Mouse (Mus musculus): ENCODE results near the gene Prpf6. TPM values are rescaled to one million over a fixed set of nuclear protein-coding genes. Genes with fewer than 3 reads are reported as not detected.

The Prpf6 gene
- total and polyA plus RNA-seq, 2 experiments from 2014 or later: 23.4 to 31.8 TPM

DNA sequence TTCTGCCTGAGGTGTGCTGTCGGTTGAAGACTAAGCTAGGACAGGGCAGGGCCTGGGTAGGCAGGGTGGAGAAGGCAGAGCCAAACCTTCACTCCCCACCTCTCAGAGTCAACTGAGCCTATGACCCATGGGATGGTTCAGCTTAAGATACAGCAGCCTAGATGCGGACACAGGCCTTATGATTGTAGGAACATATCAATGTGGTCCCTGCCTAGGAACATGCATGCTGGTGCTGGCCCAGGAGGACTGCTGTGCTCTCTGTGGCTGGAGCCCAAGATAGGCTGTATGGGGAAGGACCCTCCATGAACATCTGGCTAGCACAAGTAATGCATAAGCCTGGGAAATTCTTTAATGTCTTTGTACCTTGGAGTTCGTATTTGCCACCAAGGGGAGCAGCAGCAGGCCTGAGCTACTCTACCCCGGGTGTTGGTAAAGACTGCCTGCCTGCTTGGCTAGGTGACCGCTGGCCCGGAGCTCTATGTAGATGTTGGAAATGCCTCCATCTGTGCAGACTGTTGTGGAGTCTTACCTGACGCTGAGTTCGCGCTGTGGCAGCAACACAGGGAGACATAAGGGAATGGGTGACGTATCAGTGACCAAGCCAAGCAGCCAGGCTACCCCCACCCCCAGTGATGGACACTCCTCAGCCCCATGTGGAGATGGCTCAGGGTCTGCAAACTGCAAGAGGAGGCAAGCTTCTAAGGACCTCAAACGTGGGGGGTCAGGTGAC is 19.6 kb upstream of the Prpf6 start:
- DNase-seq (ENCODE audit: low spot score): no peak
- no peak overlapping the region for H3K9ac ChIP-seq (replicated peaks; ENCODE audit: low read depth, low read length)
- H3K4me3 ChIP-seq (ENCODE audit: low read depth, low read length): no peak overlapping the region
- H3K27me3 ChIP-seq (ENCODE audit: control insufficient read depth, insufficient read depth, low read length): no peaks in the 10 kb centered on the region
- H3K4me2 ChIP-seq (ENCODE audit: low read depth, low read length): no peak overlapping the region
- H3K4me1 ChIP-seq (ENCODE audit: control insufficient read depth, insufficient read depth): no peaks in the 10 kb centered on the region
- no peak for TF ChIP-seq EP300 (IDR thresholded peaks at IDR 0.05; ENCODE audit: low read depth)
- H3K36me3 ChIP-seq (replicated peaks; ENCODE audit: control insufficient read depth, insufficient read depth, low read length): peaks cover 40% of the 10 kb centered on the region
- H3K27ac ChIP-seq (ENCODE audit: low read depth): no peak overlapping the region
- no peaks in the 10 kb centered on the region for H3K9me3 ChIP-seq (replicated peaks; ENCODE audit: control insufficient read depth, low read length)
- no peak for ATAC-seq (ENCODE audit: insufficient read depth, low read depth)
- 90% methylated on average over 11 of the region's 11 CpGs for WGBS

DNA sequence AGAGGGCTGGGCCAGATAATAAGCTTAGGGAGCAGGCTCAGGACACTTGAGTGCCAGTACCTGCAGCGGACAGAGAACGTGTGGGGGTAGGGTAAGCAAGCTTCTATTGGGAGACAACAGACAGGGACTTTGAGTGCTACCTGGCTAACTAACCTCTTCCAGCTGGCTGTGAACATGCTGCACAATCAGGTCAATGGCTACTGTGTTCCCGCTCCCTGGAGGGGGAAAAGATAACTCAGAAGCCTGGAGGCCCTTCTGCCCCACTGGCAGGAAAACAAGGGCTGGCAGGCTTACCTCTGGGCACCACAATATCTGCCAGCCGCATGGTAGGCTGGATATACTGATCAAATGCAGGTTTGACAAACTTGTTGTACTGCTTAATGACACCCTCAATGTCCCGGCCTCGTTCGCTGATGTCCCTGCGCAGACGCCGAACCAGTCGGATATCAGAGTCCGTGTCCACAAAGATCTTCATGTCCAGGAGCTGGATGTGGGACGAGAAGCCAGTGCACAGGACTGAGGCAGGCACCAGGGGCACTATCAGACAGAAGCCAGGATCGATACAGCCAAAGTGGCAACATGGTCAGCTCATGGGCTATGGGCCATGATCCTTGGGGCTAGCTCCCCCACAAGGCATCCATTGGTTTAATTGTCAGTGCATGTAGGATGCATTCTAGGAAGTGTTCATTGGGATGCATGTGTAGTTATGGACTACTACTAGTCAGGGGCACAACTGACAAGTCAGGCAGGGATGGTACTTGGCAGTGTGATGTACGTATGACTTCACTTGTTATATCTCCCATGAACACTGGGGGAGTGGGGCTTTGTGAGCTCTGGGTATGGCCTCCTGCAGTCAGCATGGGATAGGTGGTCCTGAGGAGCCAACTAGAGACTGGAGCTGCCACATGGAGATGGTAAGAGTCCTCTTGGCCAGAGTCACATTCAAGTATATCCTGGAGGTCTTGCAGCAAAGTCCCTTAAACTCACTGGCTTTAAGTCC is 18.4 kb upstream of the Prpf6 start:
- no peak overlapping the region for H3K9ac ChIP-seq (replicated peaks; ENCODE audit: low read depth, low read length)
- ATAC-seq (ENCODE audit: insufficient read depth, low read depth) (no peak), DNase-seq (ENCODE audit: low spot score) (no peak)
- H3K27me3 ChIP-seq (ENCODE audit: control insufficient read depth, insufficient read depth, low read length): no peaks in the 10 kb centered on the region
- peaks cover 7% of the 10 kb centered on the region; the same call in 1 of the 2 replicates for H3K4me1 ChIP-seq (ENCODE audit: control insufficient read depth, insufficient read depth)
- no peak overlapping the region for H3K4me3 ChIP-seq (ENCODE audit: low read depth, low read length)
- H3K27ac ChIP-seq (ENCODE audit: low read depth): no peak overlapping the region
- no peak for TF ChIP-seq CTCF (IDR thresholded peaks at IDR 0.05; ENCODE audit: low read depth)
- TF ChIP-seq EP300 (IDR thresholded peaks at IDR 0.05; ENCODE audit: low read depth): no peak
- H3K9me3 ChIP-seq (replicated peaks; ENCODE audit: control insufficient read depth, low read length): no peaks in the 10 kb centered on the region
- H3K4me2 ChIP-seq (ENCODE audit: low read depth, low read length): no peak overlapping the region
- H3K36me3 ChIP-seq (replicated peaks; ENCODE audit: control insufficient read depth, insufficient read depth, low read length): peaks cover 40% of the 10 kb centered on the region
- 86% methylated on average over 15 of the region's 15 CpGs for WGBS

DNA sequence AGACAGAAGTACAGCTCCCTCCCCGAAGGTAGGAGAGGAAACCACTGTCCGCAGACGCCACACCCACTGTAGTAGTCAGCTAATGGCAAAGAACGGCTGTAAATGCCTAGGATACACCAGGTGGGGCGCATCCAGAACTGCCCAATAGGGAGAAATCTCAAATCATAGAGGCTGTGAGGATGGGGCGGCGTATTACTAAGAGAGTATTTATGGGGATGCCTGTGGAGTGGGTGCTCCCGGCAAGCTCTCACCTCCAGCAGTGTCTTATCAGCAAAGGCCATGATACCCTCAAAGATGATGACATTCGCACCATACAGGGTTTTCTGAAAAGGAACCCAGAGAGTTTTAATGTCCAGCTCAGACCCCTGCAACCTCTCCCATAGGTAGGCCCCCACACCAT is 17.7 kb upstream of the Prpf6 start:
- Histone ChIP-seq H3K36me3 (replicated peaks; ENCODE audit: control insufficient read depth, insufficient read depth, low read length) (peaks cover 40% of the 10 kb centered on the region), H3K27me3 (ENCODE audit: control insufficient read depth, insufficient read depth, low read length) (no peaks in the 10 kb centered on the region), H3K4me1 (ENCODE audit: control insufficient read depth, insufficient read depth) (peaks cover 15% of the 10 kb centered on the region), H3K9ac (replicated peaks; ENCODE audit: low read depth, low read length) (no peak overlapping the region), H3K4me2 (ENCODE audit: low read depth, low read length) (no peak overlapping the region), H3K9me3 (replicated peaks; ENCODE audit: control insufficient read depth, low read length) (no peaks in the 10 kb centered on the region), H3K4me3 (ENCODE audit: low read depth, low read length) (no peak overlapping the region), H3K27ac (ENCODE audit: low read depth) (no peak overlapping the region)
- DNase-seq (ENCODE audit: low spot score) (no peak), ATAC-seq (ENCODE audit: insufficient read depth, low read depth) (no peak)
- TF ChIP-seq EP300 (IDR thresholded peaks at IDR 0.05; ENCODE audit: low read depth) (no peak), CTCF (IDR thresholded peaks at IDR 0.05; ENCODE audit: low read depth) (no peak)
- WGBS: 84% methylated on average over 9 of the region's 9 CpGs

DNA sequence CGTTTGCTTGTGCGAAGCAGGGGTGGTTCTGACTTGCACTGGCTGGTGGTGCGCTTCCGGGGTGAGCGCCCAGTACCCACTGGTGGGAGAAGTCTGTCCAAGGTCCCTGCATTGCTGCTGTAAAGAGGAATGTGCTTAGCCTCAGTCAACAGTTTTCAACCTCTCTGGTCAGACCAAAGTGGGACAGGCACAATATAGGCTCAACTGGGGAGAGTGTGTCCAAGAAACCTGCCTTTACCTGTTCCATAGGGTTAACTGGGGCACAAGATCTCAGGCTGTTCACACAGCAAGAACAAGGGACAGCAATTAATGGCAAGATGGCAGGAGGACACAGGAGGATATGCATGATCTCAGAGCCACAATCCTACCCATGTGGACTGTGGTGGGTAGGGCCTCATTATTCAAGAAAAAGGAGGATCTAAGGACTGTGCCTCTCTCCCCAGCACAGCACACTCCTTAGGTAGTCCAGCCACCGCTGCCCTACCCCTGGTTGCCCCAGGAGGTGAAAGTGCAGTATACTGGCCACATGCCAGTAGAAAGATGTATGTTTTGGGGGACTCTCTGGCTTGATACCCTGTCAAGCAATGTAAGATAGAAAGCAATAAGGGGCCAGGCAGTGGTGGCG is 16.6 kb upstream of the Prpf6 start:
- Histone ChIP-seq H3K36me3 (replicated peaks; ENCODE audit: control insufficient read depth, insufficient read depth, low read length) (peaks cover 31% of the 10 kb centered on the region), H3K4me3 (ENCODE audit: low read depth, low read length) (no peak overlapping the region), H3K27ac (ENCODE audit: low read depth) (no peak overlapping the region), H3K4me2 (ENCODE audit: low read depth, low read length) (no peak overlapping the region), H3K9me3 (replicated peaks; ENCODE audit: control insufficient read depth, low read length) (no peaks in the 10 kb centered on the region), H3K27me3 (ENCODE audit: control insufficient read depth, insufficient read depth, low read length) (no peaks in the 10 kb centered on the region), H3K9ac (replicated peaks; ENCODE audit: low read depth, low read length) (no peak overlapping the region), H3K4me1 (ENCODE audit: control insufficient read depth, insufficient read depth) (peaks cover 24% of the 10 kb centered on the region)
- DNase-seq (ENCODE audit: low spot score) (no peak), ATAC-seq (ENCODE audit: insufficient read depth, low read depth) (no peak)
- 94% methylated on average over 7 of the region's 7 CpGs for WGBS
- TF ChIP-seq CTCF (IDR thresholded peaks at IDR 0.05; ENCODE audit: low read depth): no peak

DNA sequence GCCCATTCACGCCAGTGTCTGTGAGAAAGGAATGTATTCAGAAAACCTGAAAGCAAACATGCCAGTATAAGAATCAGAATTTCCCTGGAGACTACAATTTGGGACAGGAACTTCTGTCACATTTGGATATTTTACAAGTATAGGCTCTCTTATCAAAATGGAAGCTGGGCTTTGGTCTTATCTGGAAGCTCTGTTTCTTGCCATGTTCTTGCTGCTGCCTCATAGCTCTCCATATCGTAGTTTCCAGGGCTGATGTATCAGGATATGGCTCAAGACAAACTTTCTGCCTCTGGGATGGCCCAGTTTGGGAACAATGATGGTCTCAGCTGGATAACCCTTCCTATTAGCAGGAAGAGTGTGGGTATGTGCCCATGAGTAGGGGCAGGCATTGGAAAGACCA is 15.1 kb upstream of the Prpf6 start:
- no peak overlapping the region for H3K4me2 ChIP-seq (ENCODE audit: low read depth, low read length)
- peaks cover 31% of the 10 kb centered on the region for H3K36me3 ChIP-seq (replicated peaks; ENCODE audit: control insufficient read depth, insufficient read depth, low read length)
- ATAC-seq (ENCODE audit: insufficient read depth, low read depth) (no peak), DNase-seq (ENCODE audit: low spot score) (no peak)
- H3K27ac ChIP-seq (ENCODE audit: low read depth): no peak overlapping the region
- peaks cover 33% of the 10 kb centered on the region for H3K4me1 ChIP-seq (ENCODE audit: control insufficient read depth, insufficient read depth)
- H3K9me3 ChIP-seq (replicated peaks; ENCODE audit: control insufficient read depth, low read length): no peaks in the 10 kb centered on the region
- TF ChIP-seq EP300 (IDR thresholded peaks at IDR 0.05; ENCODE audit: low read depth): no peak
- TF ChIP-seq CTCF (IDR thresholded peaks at IDR 0.05; ENCODE audit: low read depth): no peak
- no peaks in the 10 kb centered on the region for H3K27me3 ChIP-seq (ENCODE audit: control insufficient read depth, insufficient read depth, low read length)
- H3K9ac ChIP-seq (replicated peaks; ENCODE audit: low read depth, low read length): no peak overlapping the region
- 78% methylated on average over 2 of the region's 2 CpGs for WGBS
- H3K4me3 ChIP-seq (ENCODE audit: low read depth, low read length): no peak overlapping the region
